Mouse (Mus musculus): ENCODE results near the gene Gpn3.

Gene Gpn3

GRCm38 (mm10) chr5:122422071-122422964 is 50.6 kb downstream of the Gpn3 start:
- peak; percentile 94 for DNase-seq (ENCODE audit: low read depth)

GRCm38 (mm10) chr5:122423083-122423482 is 51.4 kb downstream of the Gpn3 start:
- DNase-seq (ENCODE audit: low read depth), result no peak

- no peak for DNase-seq (ENCODE audit: low read depth)
Observed at GRCm38 (mm10) chr5:122425550-122425949, 53.9 kb downstream of the Gpn3 start.

- DNase-seq (ENCODE audit: low read depth), result peak; percentile 25
Observed at GRCm38 (mm10) chr5:122430036-122430775, 58.5 kb downstream of the Gpn3 start.

- DNase-seq (ENCODE audit: low read depth), result no peak
Observed at GRCm38 (mm10) chr5:122431221-122431620, 59.5 kb downstream of the Gpn3 start.
